Mouse (Mus musculus) large intestine, adult 2 months (tissue): ENCODE data around the gene Cux1. TPM values are rescaled to one million over a fixed set of nuclear protein-coding genes. Genes with fewer than 3 reads are reported as not detected.

ENCODE experiments used
- DNase-seq: peaks from one replicate; pipeline ENCODE4 v3.0.0-alpha.2; 2012; ENCODE audit warnings: low read depth, low spot score
- WGBS: fragments of 180-500 bp; shearing (Covaris S2); methylation state at CpG from one replicate; pipeline ENCODE4 v1.1.7; 2018; 5-methylcytosine and 5-hydroxymethylcytosine counted together
- polyA plus RNA-seq: library from polyadenylated mRNA; depleted of rRNA; stranded (reverse); fragments of >200 nt; gene quantifications from 2 replicates; pipeline ENCODE4 v1.2.3, GENCODE M21; 2012

The Cux1 gene
- polyA plus RNA-seq, 1 experiment: 36.9 TPM

GRCm38 (mm10) chr5:136402622-136403564 lies 164.4 kb downstream of the Cux1 start:
- 56% methylated on average over 15 of the region's 15 CpGs for WGBS
- no peak for DNase-seq

GRCm38 (mm10) chr5:136398706-136399105 lies 168.6 kb downstream of the Cux1 start:
- 95% methylated on average over 3 of the region's 3 CpGs for WGBS
- no peak for DNase-seq

DNA sequence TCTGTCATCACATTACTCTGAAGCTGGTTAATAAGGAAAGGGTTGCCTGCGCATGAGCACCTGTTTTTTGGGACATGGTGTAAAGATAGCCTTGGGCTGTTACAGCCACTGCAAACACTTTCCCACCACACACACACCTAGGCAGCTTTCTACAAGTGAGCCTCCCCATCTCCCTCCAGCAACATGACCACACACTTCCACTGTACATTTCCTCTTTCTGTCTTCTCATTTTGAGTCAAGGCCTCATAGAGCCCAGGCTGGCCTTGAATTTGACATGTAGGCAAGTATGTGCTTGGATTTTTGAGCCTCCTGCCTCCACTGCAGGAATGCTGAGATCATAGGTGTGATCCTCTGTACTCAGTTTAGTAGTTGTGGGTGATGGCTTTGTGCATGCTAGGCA lies 170.6 kb downstream of the Cux1 start:
- WGBS: 74% methylated on average over 1 of the region's 1 CpGs

GRCm38 (mm10) chr5:136396256-136396655 lies 171.0 kb downstream of the Cux1 start:
- DNase-seq: peak; percentile 67
- 24% methylated on average over 7 of the region's 7 CpGs for WGBS

More for the DNA sequence above, 170.6 kb downstream of the Cux1 start:
- DNase-seq: no peak

DNA sequence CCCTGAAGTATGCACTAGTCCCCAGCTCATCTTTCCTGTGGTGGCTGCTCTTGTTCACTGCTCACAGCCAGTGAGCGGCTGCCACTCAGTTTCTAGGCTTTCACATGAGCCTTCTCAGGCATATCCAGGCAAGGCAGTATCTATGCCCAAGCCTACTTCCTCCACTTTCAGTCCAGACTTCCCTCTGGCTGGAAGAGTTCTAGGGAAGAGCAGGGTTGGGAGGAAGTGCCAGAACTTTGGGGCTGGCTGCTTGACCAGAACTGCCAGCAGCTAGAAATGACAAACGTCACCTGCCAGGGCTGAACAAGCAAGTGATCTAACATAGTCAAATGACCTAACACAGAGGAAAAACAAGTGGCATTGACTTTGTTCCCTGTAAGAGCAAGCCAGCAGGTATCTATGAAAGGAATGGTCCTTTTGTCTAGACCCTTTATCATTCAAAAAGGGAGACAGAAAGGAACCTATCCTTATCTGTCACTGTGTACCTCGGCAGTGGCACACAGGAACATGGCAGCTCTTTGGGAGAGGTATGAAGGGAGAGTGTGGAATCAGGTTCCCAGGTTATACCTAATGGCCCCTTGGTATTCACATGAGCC lies 171.6 kb downstream of the Cux1 start:
- no peak for DNase-seq
- 63% methylated on average over 3 of the region's 3 CpGs for WGBS

- 82% methylated on average over 6 of the region's 6 CpGs for WGBS
- DNase-seq: no peak
Measured at GRCm38 (mm10) chr5:136394517-136395212, 172.6 kb downstream of the Cux1 start.

DNA sequence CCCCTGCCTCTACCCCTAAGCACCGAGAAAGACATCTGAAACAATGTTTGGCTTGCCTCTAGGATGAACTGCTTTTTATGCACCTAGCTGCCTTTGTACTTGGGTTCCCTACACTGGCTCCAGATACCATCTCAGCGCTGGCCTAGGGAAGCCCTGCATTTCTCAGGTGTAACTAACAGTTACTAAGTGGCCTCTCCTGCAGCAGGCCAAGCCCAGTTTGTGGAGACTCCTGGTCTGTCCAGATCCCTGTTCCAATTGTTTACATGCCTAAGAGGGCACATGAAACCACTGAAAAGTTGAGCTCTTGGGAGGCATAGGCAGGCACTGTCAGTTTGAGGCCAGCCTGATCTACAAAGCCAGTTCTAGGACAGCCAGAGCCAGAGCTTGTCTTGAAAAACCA lies 173.7 kb downstream of the Cux1 start:
- DNase-seq: no peak
- 89% methylated on average over 2 of the region's 2 CpGs for WGBS

GRCm38 (mm10) chr5:136386757-136387156 lies 180.5 kb downstream of the Cux1 start:
- no peak for DNase-seq
- WGBS: 51% methylated on average over 2 of the region's 2 CpGs

- 93% methylated on average over 3 of the region's 3 CpGs for WGBS
- DNase-seq: no peak
Measured at GRCm38 (mm10) chr5:136385161-136385560, 182.1 kb downstream of the Cux1 start.

- 60% methylated on average over 9 of the region's 9 CpGs for WGBS
- DNase-seq: peak; percentile 59
Measured at GRCm38 (mm10) chr5:136382261-136383005, 184.9 kb downstream of the Cux1 start.

DNA sequence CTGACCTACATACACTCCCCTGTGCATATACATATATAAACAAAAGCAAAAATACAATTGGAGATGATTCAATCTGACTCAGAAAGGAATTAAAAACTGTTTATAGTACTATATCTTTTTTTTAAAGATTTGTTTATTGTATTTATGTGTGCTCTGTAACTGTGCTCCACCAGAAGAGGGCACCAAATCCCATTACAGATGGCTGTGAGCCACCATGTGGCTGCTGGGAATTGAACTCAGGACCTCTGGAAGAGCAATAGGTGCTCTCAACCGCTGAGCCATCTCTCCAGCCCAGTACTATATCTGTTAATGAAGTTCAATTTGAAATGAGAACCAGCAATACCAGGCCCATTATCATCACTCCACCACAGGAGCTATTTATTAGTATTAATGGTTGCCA lies 187.9 kb downstream of the Cux1 start:
- 95% methylated on average over 1 of the region's 1 CpGs for whole genome bisulfite sequencing
- DNase-seq: no peak

DNA sequence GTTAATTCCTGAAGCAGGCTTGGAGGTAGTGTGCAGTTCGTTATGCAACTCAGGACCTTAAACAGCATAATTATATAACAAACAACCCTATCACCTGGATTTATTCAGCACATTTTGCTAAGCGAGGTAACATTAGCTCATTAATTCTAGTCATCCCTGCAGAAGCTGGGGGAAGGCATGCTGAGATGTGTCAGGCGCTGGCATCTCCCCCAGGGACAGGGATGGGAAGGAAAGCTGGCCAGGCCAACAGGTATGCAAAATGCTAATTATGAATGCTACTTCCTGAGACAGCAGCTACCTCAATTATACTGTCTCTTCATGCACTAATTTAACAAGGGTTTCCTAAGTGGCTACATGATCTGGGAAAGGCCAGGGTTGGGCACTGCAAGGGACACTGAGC lies 190.2 kb downstream of the Cux1 start:
- 85% methylated on average over 3 of the region's 3 CpGs for WGBS
- no peak for DNase-seq

DNA sequence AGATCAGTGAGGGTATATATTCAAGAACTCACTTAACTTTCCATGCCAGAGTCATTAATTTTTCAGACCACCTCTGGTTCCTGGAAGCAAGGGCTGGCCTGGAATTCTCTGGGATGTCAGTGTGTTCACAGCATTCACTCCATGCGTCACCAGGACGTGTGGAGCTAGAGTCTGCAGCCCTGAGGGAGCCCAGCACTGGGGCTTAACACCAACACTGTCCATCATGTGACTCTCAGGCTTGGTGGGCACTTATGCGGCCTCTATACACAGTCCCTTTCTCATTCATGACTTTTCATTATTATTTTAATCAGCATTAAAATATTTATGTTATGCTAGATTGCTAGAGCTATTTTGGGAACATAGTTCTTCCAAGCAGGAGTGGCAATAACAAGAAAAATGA lies 191.9 kb downstream of the Cux1 start:
- 85% methylated on average over 3 of the region's 3 CpGs for WGBS
- DNase-seq: no peak

DNA sequence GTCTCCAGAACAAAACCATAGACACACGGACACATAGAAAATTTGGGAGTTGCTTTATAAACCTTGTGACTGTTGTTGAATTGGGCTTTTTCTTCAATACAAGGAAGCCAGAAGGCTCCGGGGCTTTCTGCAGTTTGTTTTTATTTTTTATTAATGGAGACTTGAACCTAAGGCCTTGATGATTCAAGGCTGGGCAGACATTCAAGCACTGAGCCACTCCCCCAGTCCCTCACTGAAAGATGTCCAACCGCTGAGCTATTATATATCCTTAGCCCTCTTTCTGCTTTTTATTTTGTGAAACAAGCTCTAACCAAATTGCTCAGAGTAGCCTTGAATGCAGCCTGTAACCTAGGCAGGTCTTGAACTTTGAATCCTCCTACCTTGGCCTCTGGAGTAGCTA lies 195.0 kb downstream of the Cux1 start:
- WGBS: 51% methylated on average over 3 of the region's 3 CpGs

DNA sequence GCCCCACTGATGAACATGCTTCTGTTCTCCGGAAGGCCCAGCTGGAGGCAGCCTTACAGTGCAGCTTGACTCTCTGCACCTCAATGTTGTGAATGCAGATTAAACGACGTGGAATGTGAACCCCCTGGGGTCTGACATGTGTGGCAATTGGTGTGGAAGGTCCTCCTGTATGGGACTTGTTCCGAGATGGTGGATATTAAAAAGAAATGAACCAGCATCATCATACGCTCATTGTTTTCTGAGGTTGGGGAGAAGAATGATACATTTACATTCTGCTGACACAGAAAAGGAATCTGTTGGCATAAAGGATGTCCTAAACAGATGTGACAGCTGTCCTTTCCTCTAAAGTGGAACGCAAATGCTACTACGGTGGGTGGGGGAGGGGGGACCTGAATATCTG lies 203.9 kb downstream of the Cux1 start:
- 81% methylated on average over 7 of the region's 7 CpGs for WGBS
- no peak for DNase-seq

More for the DNA sequence above, 195.0 kb downstream of the Cux1 start:
- no peak for DNase-seq

DNA sequence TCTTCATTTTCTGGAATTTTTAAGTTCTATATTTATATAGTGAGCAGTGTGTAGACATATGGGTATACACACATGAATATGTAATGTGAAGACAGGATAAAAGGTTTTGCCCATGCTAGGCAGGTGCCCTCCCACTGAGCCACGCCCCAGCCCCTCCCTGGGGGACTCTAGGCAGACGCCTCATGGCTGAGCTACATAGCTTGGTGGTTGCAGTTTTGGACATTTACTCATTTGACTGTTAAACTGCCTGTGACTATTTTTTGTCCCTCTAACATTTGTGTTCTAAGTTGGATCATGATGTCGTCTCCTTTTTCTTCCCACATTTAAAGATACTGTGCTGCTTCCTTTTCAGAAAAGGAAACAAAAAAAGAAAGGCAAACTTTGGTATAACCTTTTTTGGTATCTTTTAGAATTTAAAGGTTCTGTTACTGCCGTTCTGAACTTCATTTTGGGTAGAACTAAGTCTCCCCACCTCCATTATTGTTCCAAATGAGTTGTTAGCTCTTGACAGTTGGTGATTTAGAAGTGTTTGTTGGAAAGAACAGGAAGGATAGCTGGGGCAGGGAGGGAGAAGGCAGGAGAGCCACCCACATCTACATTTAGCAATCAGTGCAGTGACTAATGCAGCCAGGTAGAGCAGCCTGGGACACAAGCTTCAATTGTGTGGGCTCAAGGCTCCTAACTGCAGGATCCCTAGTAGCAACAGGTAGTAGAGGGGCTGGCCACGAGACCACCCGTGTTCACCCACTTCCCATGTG lies 204.6 kb downstream of the Cux1 start:
- WGBS: 88% methylated on average over 6 of the region's 6 CpGs
- no peak for DNase-seq

GRCm38 (mm10) chr5:136362021-136362420 lies 205.3 kb downstream of the Cux1 start:
- WGBS: 95% methylated on average over 5 of the region's 5 CpGs
- no peak for DNase-seq

GRCm38 (mm10) chr5:136357227-136357626 lies 210.1 kb downstream of the Cux1 start:
- no peak for DNase-seq
- WGBS: 80% methylated on average over 2 of the region's 2 CpGs

DNA sequence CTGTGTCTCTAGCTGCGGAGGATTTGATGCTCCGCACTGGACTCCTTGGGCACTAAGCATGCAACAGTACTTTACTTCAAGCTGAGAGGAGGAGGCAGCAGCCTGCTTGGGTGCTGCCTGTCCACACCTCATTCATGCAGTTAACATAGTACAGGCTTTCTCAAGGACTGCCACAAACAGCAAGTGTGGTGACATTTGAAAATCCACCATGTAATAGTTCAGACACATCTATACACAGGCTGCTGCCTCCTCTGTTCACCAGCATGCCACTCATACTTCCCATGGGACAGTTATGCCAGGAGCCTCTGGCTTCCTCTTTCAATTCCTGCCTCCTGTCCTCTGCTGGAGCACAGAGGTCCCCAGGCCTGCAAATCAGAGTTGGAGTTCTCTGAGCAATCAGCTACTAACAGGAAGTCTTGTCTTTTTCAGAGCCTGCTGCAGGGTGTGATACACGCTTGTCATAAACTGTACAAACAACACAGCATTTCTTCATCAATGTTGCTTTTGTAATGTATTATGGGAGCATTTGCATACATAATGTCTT lies 211.6 kb downstream of the Cux1 start:
- DNase-seq: no peak
- 70% methylated on average over 3 of the region's 3 CpGs for WGBS
